Mouse (Mus musculus) hindbrain, embryonic 11.5 days (tissue): ENCODE measurements at regions not wholly inside any gene's neighbourhood (a gene's known extent, or its start where the extent isn't known, plus 50 kb on each side); places are given as distances from the start of the nearest gene placed in this dataset.
A peak's percentile ranks its signal among the peaks of the same experiment; 100 is the strongest.

Source experiments
- ATAC-seq: fragments of 200-750 bp; cut with Nextera tagmentation; 2 replicates; pipeline ENCODE4 v1.8.0; 2017; ENCODE audit warnings: mild to moderate bottlenecking, moderate TSS enrichment, moderate library complexity; ENCODE audit not compliant: low FRiP score
- DNase-seq: peaks from one replicate; pipeline ENCODE4 v3.0.0-alpha.2; 2015; ENCODE audit warnings: low spot score
- H3K27ac ChIP-seq: fragments of 300-500 bp; sonication (generic); 2 replicates; pipeline ENCODE4 v1.5.1; 2014; ENCODE audit warnings: mild to moderate bottlenecking, low read depth, low read length
- H3K27me3 ChIP-seq: fragments of 300-500 bp; sonication (generic); 2 replicates; pipeline ENCODE4 v1.6.1; 2014; ENCODE audit warnings: mild to moderate bottlenecking, low read length, moderate library complexity, mixed read lengths; ENCODE audit not compliant: control insufficient read depth, insufficient read depth
- H3K36me3 ChIP-seq: fragments of 300-500 bp; sonication (generic); 2 replicates; pipeline ENCODE4 v1.6.1; 2014; ENCODE audit warnings: mild to moderate bottlenecking, low read length, moderate library complexity, mixed read lengths; ENCODE audit not compliant: control insufficient read depth, insufficient read depth
- H3K4me1 ChIP-seq: fragments of 300-500 bp; sonication (generic); replicated peaks from 2 replicates; pipeline ENCODE4 v1.6.1; 2014; ENCODE audit warnings: low read length, mixed read lengths; ENCODE audit not compliant: control insufficient read depth, insufficient read depth
- H3K4me2 ChIP-seq: fragments of 300-500 bp; sonication (generic); replicated peaks from 2 replicates; pipeline ENCODE4 v1.6.1; 2014; ENCODE audit warnings: mild to moderate bottlenecking, low read depth, low read length
- H3K4me3 ChIP-seq: fragments of 300-500 bp; sonication (generic); 2 replicates; pipeline ENCODE4 v1.5.1; 2014; ENCODE audit warnings: low read depth, low read length
- H3K9ac ChIP-seq: fragments of 300-500 bp; sonication (generic); 2 replicates; pipeline ENCODE4 v1.6.1; 2014; ENCODE audit warnings: low read depth, low read length
- H3K9me3 ChIP-seq: fragments of 300-500 bp; sonication (generic); 2 replicates; pipeline ENCODE4 v1.6.1; 2016; ENCODE audit warnings: low read length; ENCODE audit not compliant: control insufficient read depth
- WGBS: fragments of 180-500 bp; shearing (Covaris S2); extraction: QIAGEN DNeasy Blood & Tissue Kit; methylation state at CpG from one replicate; pipeline ENCODE4 v1.1.7; 2014; 5-methylcytosine and 5-hydroxymethylcytosine counted together

DNA sequence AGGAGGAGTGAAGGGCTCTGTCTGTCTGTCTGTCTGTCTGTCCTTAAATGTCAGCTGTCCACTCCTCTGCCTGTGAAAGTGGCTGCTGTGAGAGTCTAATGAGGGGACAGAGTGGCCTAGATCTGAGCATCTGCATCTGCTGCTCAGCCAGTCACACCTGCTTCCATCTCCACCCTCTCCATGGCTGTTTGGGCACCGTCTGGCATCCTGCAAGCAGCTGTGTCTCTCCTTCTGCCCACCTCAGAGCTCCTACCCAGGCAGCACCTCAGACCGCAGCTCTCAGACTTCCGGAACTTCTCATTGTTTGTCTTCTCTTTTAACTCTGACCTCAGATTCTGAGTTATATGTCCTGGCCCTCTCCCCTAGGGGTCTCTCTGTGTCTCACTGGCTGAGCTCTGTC, 159.2 kb downstream of the Gm26897 start:
- H3K9me3 ChIP-seq: no peaks in the 10 kb centered on the region
- no peak for ATAC-seq
- no peak overlapping the region for H3K4me3 ChIP-seq
- H3K9ac ChIP-seq: no peak overlapping the region
- peak overlapping the region; percentile 83; the same call in 1 of the 2 replicates for H3K27ac ChIP-seq
- no peak overlapping the region for H3K4me2 ChIP-seq
- no peaks in the 10 kb centered on the region for H3K36me3 ChIP-seq
- H3K4me1 ChIP-seq: peaks cover 16% of the 10 kb centered on the region
- DNase-seq: no peak
- no peaks in the 10 kb centered on the region; the same call in 1 of the 2 replicates for H3K27me3 ChIP-seq
- WGBS: 55% methylated on average over 3 of the region's 3 CpGs

DNA sequence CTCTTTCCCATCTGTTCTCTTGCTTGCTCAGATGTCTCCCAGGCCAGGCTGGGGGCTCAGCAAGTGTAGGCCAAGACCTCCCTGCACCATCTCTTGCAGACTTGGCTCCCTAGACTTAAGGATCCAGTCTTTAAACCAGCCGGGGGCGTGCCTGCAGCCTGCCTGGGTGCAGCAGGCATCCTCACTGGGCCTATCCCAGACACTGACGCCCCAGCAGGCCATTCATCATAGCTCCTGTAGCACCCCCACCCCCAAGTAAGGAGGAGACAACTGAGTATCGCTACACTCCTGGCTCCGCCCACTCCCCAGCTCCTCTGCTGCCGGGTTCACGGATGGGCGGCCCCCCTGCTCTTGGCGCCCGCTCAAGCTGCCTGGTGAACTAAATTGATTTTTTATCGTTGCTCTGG, 160.2 kb downstream of the Gm26897 start:
- Histone ChIP-seq H3K9ac (0 out of 2 replicates have a peak overlapping the region, but pooled peaks have one; percentile 43), H3K27ac (peak overlapping the region; percentile 83), H3K36me3 (no peaks in the 10 kb centered on the region), H3K9me3 (no peaks in the 10 kb centered on the region), H3K27me3 (no peaks in the 10 kb centered on the region; the same call in 1 of the 2 replicates), H3K4me2 (peak overlapping the region; percentile 25), H3K4me1 (peaks cover 23% of the 10 kb centered on the region), H3K4me3 (0 out of 2 replicates have a peak overlapping the region, but pooled peaks have one; percentile 4)
- ATAC-seq (peak; percentile 91), DNase-seq (peak; percentile 90)
- under 1% methylated on average over 11 of the region's 11 CpGs for WGBS

DNA sequence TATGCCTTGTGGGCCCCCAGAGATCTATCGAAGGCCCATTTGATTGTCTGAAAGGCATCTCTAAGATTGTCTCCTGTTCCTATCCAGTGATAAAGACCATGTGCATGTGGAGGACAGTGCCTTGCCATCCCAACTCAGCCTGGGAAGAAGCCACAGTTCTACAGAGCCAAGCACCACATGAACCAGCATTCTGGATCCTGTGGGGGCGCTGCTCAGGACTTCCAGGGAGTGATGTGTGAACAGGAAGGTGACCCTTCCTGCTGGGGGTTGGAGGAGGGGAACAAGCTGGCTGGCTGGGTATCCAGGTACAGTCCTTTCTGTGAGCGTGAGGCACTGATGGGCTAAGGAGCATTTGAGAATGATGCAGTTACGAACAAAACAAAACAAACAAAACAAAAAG, 163.8 kb downstream of the Gm26897 start:
- peak overlapping the region; percentile 85 for H3K27ac ChIP-seq
- peaks cover 28% of the 10 kb centered on the region for H3K4me1 ChIP-seq
- no peaks in the 10 kb centered on the region for H3K27me3 ChIP-seq
- no peak overlapping the region for H3K4me3 ChIP-seq
- H3K36me3 ChIP-seq: no peaks in the 10 kb centered on the region
- no peak for ATAC-seq
- no peak for DNase-seq
- H3K9me3 ChIP-seq: no peaks in the 10 kb centered on the region
- no peak overlapping the region for H3K4me2 ChIP-seq
- H3K9ac ChIP-seq: no peak overlapping the region
- 71% methylated on average over 4 of the region's 4 CpGs for WGBS

DNA sequence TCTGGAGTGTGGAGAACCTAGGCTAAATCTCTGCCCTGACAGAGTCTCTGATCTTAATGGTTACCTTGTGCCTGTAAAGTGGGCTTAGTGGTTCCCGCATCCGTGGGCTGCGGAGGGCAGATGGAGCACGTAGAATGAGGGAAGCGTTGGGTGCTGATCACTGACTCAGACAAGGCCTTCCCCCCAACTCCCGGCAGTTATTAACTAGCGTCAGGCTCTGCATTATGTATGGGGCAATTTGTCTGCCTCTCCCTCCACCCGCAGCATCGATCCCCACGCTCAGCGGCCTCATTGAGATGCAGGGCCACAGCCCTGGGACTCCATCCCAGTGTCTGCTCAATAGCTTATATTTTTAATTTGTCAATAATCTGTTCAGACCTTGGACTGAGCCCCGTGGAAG, 164.8 kb downstream of the Gm26897 start:
- H3K27me3 ChIP-seq: no peaks in the 10 kb centered on the region
- no peaks in the 10 kb centered on the region for H3K36me3 ChIP-seq
- ATAC-seq (peak; percentile 30; the same call in 1 of the 2 replicates), DNase-seq (peak; percentile 54)
- H3K4me2 ChIP-seq: no peak overlapping the region; the same call in 1 of the 2 replicates
- no peaks in the 10 kb centered on the region for H3K9me3 ChIP-seq
- H3K9ac ChIP-seq: peak overlapping the region; percentile 43
- peak overlapping the region; percentile 85 for H3K27ac ChIP-seq
- 36% methylated on average over 12 of the region's 12 CpGs for WGBS
- no peak overlapping the region for H3K4me3 ChIP-seq
- peaks cover 23% of the 10 kb centered on the region for H3K4me1 ChIP-seq

DNA sequence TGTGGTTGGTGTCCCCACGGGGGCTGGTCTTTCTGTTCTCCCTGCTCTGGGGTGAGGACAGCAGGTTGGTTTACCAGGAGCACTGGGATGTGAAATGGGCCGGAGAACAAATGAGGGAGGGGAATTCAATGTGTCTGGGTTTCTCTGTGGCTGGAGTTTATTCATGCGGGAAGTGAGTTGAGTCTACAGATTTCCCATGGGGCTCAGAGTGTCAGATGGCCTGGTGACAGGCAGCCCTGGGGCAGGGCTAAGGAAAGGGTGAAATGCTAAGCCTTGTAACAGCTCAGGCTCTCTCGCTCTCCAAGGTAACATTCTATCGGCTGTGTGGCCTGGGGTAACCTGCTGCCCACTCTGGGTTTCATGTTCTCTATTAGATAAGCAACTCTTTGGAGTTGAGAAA, 167.5 kb downstream of the Gm26897 start:
- H3K27me3 ChIP-seq: no peaks in the 10 kb centered on the region
- no peak overlapping the region for H3K9ac ChIP-seq
- peaks cover 14% of the 10 kb centered on the region for H3K4me1 ChIP-seq
- ATAC-seq: peak; percentile 66; the same call in 1 of the 2 replicates
- H3K27ac ChIP-seq: peak overlapping the region; percentile 65
- no peak for DNase-seq
- no peaks in the 10 kb centered on the region for H3K9me3 ChIP-seq
- no peaks in the 10 kb centered on the region for H3K36me3 ChIP-seq
- H3K4me2 ChIP-seq: no peak overlapping the region; the same call in 1 of the 2 replicates
- H3K4me3 ChIP-seq: no peak overlapping the region
- WGBS: 42% methylated on average over 5 of the region's 5 CpGs

DNA sequence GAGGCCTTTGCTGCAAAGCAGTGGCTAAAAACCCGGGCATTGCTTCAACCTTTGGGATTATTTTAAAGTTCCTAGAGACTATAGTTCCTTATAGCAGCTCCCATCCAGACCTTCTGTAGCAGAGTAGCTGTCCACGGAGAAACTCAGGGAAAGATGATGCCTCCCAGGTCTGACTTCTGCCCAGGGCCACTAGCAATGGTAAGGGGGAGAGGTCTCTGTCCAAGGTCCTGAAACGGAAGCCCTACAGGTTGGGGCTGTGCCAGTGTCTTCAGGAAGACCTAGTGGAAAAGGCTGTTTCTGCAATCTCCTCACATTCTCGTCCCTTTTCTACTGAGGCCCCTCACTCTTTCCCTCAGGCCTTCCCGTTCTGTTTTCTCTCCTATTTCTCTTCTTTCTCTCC, 168.0 kb downstream of the Gm26897 start:
- ATAC-seq (no peak), DNase-seq (peak; percentile 72)
- Histone ChIP-seq H3K4me1 (peaks cover 14% of the 10 kb centered on the region), H3K9me3 (no peaks in the 10 kb centered on the region), H3K36me3 (no peaks in the 10 kb centered on the region), H3K4me3 (no peak overlapping the region), H3K9ac (no peak overlapping the region), H3K27ac (peak overlapping the region; percentile 65; the same call in 1 of the 2 replicates), H3K27me3 (no peaks in the 10 kb centered on the region), H3K4me2 (no peak overlapping the region)
- WGBS: 20% methylated on average over 5 of the region's 5 CpGs

DNA sequence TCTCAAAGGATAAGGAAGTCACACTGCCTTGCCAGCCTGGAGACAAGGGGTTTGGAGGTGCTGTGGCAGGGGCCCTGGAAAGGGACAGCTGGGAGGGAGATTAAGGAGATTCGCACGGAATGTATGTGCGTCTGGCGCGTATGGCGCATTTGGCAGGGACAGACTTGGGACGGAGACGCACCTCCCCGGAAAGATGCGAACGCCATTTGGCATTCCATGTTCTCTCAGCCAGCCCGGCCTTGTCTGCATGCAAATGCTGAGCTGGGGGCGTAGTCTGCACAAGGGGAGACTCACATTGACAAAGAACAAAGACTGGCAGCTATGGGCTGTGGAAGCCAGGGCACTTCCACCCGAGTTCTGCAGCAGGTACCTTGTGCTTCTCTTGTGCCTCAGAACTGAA, 174.4 kb downstream of the Gm26897 start:
- ATAC-seq (no peak), DNase-seq (no peak)
- 0 out of 2 replicates have a peak overlapping the region, but pooled peaks have one; percentile 27 for H3K27ac ChIP-seq
- H3K9ac ChIP-seq: no peak overlapping the region
- H3K9me3 ChIP-seq: no peaks in the 10 kb centered on the region
- 74% methylated on average over 14 of the region's 14 CpGs for WGBS
- H3K27me3 ChIP-seq: no peaks in the 10 kb centered on the region
- H3K4me1 ChIP-seq: peaks cover 2% of the 10 kb centered on the region; the same call in 1 of the 2 replicates
- H3K4me2 ChIP-seq: no peak overlapping the region
- H3K4me3 ChIP-seq: no peak overlapping the region
- no peaks in the 10 kb centered on the region for H3K36me3 ChIP-seq

DNA sequence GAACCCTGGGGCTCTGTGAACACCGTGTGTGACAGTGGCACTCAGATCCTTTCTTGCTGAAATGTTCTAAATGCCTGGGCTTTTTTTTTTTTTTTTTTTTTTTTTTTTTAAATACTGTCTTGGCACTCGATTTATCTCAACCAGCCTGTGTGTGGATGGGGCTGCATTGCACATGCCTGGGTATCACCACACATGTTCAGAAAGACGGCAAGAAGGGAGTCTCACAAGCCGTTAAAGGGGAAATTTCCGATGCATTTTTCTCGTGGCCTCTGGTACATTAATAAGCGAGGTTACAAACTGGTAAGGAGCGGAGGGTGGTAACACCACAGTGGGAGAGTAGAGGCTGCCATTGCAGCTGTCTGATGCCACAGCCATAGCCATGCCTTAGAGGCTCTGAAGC, 176.8 kb downstream of the Gm26897 start:
- ATAC-seq (no peak), DNase-seq (no peak)
- Histone ChIP-seq H3K4me2 (no peak overlapping the region), H3K4me1 (peaks cover 5% of the 10 kb centered on the region; the same call in 1 of the 2 replicates), H3K36me3 (no peaks in the 10 kb centered on the region), H3K27ac (no peak overlapping the region), H3K9me3 (no peaks in the 10 kb centered on the region), H3K4me3 (no peak overlapping the region), H3K27me3 (no peaks in the 10 kb centered on the region), H3K9ac (no peak overlapping the region)
- 72% methylated on average over 8 of the region's 8 CpGs for WGBS

DNA sequence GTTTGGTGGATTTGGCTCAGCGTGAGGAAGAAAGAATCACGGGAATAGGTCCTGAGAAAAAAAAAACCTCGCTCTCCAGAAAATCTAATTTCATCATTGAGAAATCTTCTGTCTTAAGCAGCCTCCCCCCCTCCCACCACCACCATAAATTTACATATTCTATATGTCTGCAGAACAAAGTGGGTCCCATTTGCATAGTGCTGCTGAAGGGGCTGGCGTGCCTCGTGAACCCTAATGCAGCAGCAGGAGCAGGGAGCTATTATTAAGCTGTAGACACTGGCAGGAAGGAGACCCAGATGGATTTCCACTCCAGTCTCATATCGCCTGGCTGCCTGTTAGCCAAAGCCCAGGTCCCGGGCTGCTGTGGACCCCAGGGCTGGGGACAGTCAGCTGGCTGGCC, 179.6 kb downstream of the Gm26897 start:
- Histone ChIP-seq H3K36me3 (no peaks in the 10 kb centered on the region), H3K27me3 (no peaks in the 10 kb centered on the region), H3K9ac (no peak overlapping the region), H3K27ac (peak overlapping the region; percentile 27; the same call in 1 of the 2 replicates), H3K4me1 (peaks cover 9% of the 10 kb centered on the region; the same call in 1 of the 2 replicates), H3K4me2 (no peak overlapping the region), H3K9me3 (no peaks in the 10 kb centered on the region), H3K4me3 (no peak overlapping the region)
- ATAC-seq: no peak
- no peak for DNase-seq
- WGBS: 40% methylated on average over 7 of the region's 7 CpGs
